Mouse (Mus musculus) naive thymus-derived CD4-positive, alpha-beta T cell, adult 5 months (primary cell): ENCODE data around the gene Doc2a. TPM values are rescaled to one million over a fixed set of nuclear protein-coding genes. Genes with fewer than 3 reads are reported as not detected.

Experiments used
- polyA plus RNA-seq: library from polyadenylated mRNA; unstranded; fragments of 100-300 nt; shearing (Covaris generic); gene quantifications from one replicate; pipeline ENCODE4 v1.2.1, GENCODE M21; 2017

The Doc2a gene
- polyA plus RNA-seq, result not detected

DNA sequence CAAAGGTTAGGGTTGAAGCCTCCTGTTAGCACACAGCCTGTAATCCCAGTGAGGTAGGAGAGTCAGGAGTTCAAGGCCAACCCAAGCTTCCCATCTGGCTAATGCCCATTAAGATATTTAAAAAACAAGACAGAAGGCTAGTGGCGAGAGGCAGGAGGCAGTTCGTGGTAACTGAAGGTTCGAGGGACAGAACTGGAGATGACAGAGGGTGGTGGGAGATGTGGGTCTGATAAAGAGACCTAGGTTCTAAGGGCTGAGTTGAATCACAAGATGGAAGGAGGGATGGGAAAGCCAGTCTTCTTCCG lies at the start of gene Doc2a:
Gene Doc2a (plus strand): TSS at position 301 of the 305 bp plus-strand sequence.

DNA sequence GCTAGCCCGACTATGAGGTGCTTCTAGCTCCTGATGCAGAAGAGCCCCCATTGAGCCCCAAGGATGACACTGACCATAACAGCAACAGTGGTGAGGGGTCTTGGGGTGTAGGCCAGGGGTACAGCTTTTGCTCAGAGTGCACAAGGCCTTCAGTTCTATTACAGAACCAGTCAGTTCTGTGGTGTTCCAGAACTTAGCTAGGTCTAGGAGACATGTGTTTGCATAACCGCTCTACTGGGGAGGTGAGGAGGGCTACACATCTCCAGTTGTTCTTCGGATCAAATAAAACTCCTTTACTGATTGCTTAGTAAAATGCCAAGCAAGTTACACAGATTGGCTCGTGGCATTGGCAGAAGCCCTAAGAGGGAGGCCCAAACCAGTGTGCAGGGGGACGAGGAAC lies 15.7 kb upstream of the Doc2a start, which contains the start of gene 4930451I11Rik:
Gene 4930451I11Rik (minus strand): TSS at position 101 of the 400 bp plus-strand sequence.

GRCm38 (mm10) chr7:126861429-126862130 lies 14.4 kb downstream of the Doc2a start, which contains the start of gene Hirip3:
TSS of gene Hirip3 (plus strand) at chr7:126861972.

GRCm38 (mm10) chr7:126862147-126862784 lies 15.1 kb downstream of the Doc2a start, which contains the start of gene Ino80e:
TSS of gene Ino80e (minus strand) at chr7:126862377.

DNA sequence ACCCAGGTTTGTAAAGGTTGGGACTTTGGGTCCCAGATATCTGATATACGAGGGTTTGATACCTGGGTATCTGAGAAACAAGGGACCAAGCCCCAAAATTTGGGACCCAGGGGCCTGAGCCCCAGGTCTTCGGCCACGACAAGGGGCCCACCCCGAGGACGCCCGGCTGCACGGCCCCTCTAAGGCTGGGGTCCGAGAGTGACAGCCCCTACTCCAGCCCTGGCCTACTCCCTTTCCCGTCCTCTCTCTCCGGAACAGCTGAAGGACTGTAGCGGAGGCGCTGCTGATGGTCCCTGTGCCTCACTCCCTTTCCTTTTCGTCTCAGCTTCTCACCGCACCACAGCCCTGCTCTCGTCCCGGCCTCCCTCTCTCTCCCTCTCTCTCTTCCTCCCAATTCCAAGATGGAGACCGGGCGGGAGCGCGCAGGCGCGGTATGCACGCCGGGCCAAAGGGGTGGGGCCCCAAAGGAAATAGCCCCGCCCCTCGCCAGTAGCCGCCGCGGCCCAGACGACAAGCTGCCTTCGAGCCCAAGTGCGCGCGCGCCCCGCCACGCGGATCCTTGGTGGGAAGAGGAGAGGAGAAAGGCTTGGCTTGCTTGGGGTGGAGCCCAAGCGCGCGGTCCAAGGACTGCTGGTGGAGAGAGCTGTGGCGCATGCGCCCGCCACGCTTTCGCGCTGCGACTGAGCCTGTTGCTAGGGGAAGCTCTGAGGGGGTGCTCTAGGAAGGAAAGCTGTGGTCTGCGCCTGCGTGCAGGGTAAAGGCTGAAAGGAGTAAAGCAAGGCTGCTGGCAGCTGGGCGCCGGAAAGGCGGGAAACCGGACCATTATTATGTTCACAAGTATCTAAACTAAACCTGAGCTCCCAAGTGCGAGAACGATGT lies 37.3 kb downstream of the Doc2a start, which contains the start of gene Taok2:
Gene Taok2 (minus strand): TSS at position 418 of the 879 bp plus-strand sequence.

Other genes with a start within 250 kb of the Doc2a start
- not detected for gene Nupr1, start 216.6 kb upstream of the Doc2a start, polyA plus RNA-seq
- gene Sgf29, start 198.1 kb upstream of the Doc2a start, polyA plus RNA-seq, result 89.1 TPM
- gene Sult1a1, start 171.0 kb upstream of the Doc2a start, polyA plus RNA-seq, result 0.36 TPM
- 80.9 TPM for gene Bola2, start 152.0 kb upstream of the Doc2a start, polyA plus RNA-seq
- 3.5 TPM for gene Slx1b, start 151.6 kb upstream of the Doc2a start, polyA plus RNA-seq
- 2,123 TPM for gene Coro1a, start 139.6 kb upstream of the Doc2a start, polyA plus RNA-seq
- 20.2 TPM for gene Mapk3, start 87.8 kb upstream of the Doc2a start, polyA plus RNA-seq
- 0.81 TPM for gene Gdpd3, start 81.1 kb upstream of the Doc2a start, polyA plus RNA-seq
- gene Ypel3, start 70.5 kb upstream of the Doc2a start, polyA plus RNA-seq, result 416 TPM
- 5.2 TPM for gene Tbx6, start 65.9 kb upstream of the Doc2a start, polyA plus RNA-seq
- gene Ppp4c, start 54.9 kb upstream of the Doc2a start, polyA plus RNA-seq, result 341 TPM
- not detected for gene Fam57b, start 49.7 kb upstream of the Doc2a start, polyA plus RNA-seq
- gene 4930451I11Rik, start 15.8 kb upstream of the Doc2a start, polyA plus RNA-seq, result not detected
- gene Hirip3, start 14.6 kb downstream of the Doc2a start, polyA plus RNA-seq, result 10.0 TPM
- gene Ino80e, start 15.0 kb downstream of the Doc2a start, polyA plus RNA-seq, result 49.0 TPM
- 44.2 TPM for gene Taok2, start 37.3 kb downstream of the Doc2a start, polyA plus RNA-seq
- gene Tmem219, start 75.5 kb downstream of the Doc2a start, polyA plus RNA-seq, result 32.2 TPM
- gene Kctd13, start 81.5 kb downstream of the Doc2a start, polyA plus RNA-seq, result 37.5 TPM
- not detected for gene Asphd1, start 102.2 kb downstream of the Doc2a start, polyA plus RNA-seq
- 0.36 TPM for gene Sez6l2, start 103.1 kb downstream of the Doc2a start, polyA plus RNA-seq
- 143 TPM for gene Cdipt, start 128.5 kb downstream of the Doc2a start, polyA plus RNA-seq
- 0.70 TPM for gene Cdiptos, start 128.7 kb downstream of the Doc2a start, polyA plus RNA-seq
- gene Mvp, start 167.2 kb downstream of the Doc2a start, polyA plus RNA-seq, result 34.6 TPM
- 2.0 TPM for gene Pagr1b, start 169.1 kb downstream of the Doc2a start, polyA plus RNA-seq
- 34.0 TPM for gene Pagr1a, start 169.9 kb downstream of the Doc2a start, polyA plus RNA-seq
- 30.6 TPM for gene Gm42742, start 173.7 kb downstream of the Doc2a start, polyA plus RNA-seq
- 2.7 TPM for gene Prrt2, start 173.8 kb downstream of the Doc2a start, polyA plus RNA-seq
- gene Maz, start 179.6 kb downstream of the Doc2a start, polyA plus RNA-seq, result 76.6 TPM
- 4.4 TPM for gene Kif22, start 195.1 kb downstream of the Doc2a start, polyA plus RNA-seq
- not detected for gene Zg16, start 239.9 kb downstream of the Doc2a start, polyA plus RNA-seq
- gene AI467606, start 243.9 kb downstream of the Doc2a start, polyA plus RNA-seq, result 117 TPM